Mouse (Mus musculus): ENCODE results near the gene Arhgap21. TPM values are rescaled to one million over a fixed set of nuclear protein-coding genes. Genes with fewer than 3 reads are reported as not detected.

The Arhgap21 gene
- 4.9 and 5.1 TPM in 2 replicates for polyA plus RNA-seq (2012)

- Histone ChIP-seq H3K4me1 (ENCODE audit: control insufficient read depth) (peaks cover 55% of the 10 kb centered on the region), H3K36me3 (ENCODE audit: control insufficient read depth) (peaks cover 24% of the 10 kb centered on the region), H3K9me3 (ENCODE audit: control insufficient read depth, low read length) (no peaks in the 10 kb centered on the region), H3K4me3 (replicated peaks) (peak within 1 kb of the TSS; percentile 95), H3K27me3 (ENCODE audit: control insufficient read depth) (no peaks in the 10 kb centered on the region)
- TF ChIP-seq TAL1 (IDR thresholded peaks at IDR 0.05; ENCODE audit: low read length) (no peak), GATA1 (IDR thresholded peaks at IDR 0.05; ENCODE audit: low read length) (no peak)
Measured at GRCm38 (mm10) chr2:20968441-20969200, at the start of gene Arhgap21. Arhgap21 (minus strand) TSS chr2:20968881.

- Histone ChIP-seq H3K9me3 (ENCODE audit: control insufficient read depth, low read length) (no peaks in the 10 kb centered on the region), H3K36me3 (ENCODE audit: control insufficient read depth) (no peaks in the 10 kb centered on the region)
Measured at GRCm38 (mm10) chr2:21016589-21016988, 47.9 kb upstream of the Arhgap21 start.

GRCm38 (mm10) chr2:21010806-21011397 lies 42.2 kb upstream of the Arhgap21 start:
- Histone ChIP-seq H3K9me3 (ENCODE audit: control insufficient read depth, low read length) (no peaks in the 10 kb centered on the region), H3K36me3 (ENCODE audit: control insufficient read depth) (no peaks in the 10 kb centered on the region), H3K4me1 (ENCODE audit: control insufficient read depth) (no peaks in the 10 kb centered on the region), H3K4me3 (replicated peaks) (no peak overlapping the region), H3K27me3 (ENCODE audit: control insufficient read depth) (no peaks in the 10 kb centered on the region)
- TF ChIP-seq GATA1 (IDR thresholded peaks at IDR 0.05; ENCODE audit: low read length) (no peak), TAL1 (IDR thresholded peaks at IDR 0.05; ENCODE audit: low read length) (no peak)

More at GRCm38 (mm10) chr2:21016589-21016988, 47.9 kb upstream of the Arhgap21 start:
- Histone ChIP-seq H3K27me3 (ENCODE audit: control insufficient read depth) (no peaks in the 10 kb centered on the region), H3K4me1 (ENCODE audit: control insufficient read depth) (no peaks in the 10 kb centered on the region), H3K4me3 (replicated peaks) (no peak overlapping the region)
- TF ChIP-seq GATA1 (IDR thresholded peaks at IDR 0.05; ENCODE audit: low read length), result no peak

- Histone ChIP-seq H3K27me3 (ENCODE audit: control insufficient read depth) (no peaks in the 10 kb centered on the region), H3K36me3 (ENCODE audit: control insufficient read depth) (no peaks in the 10 kb centered on the region), H3K4me1 (ENCODE audit: control insufficient read depth) (no peaks in the 10 kb centered on the region), H3K4me3 (replicated peaks) (no peak overlapping the region), H3K9me3 (ENCODE audit: control insufficient read depth, low read length) (no peaks in the 10 kb centered on the region)
- TF ChIP-seq TAL1 (IDR thresholded peaks at IDR 0.05; ENCODE audit: low read length) (no peak), GATA1 (IDR thresholded peaks at IDR 0.05; ENCODE audit: low read length) (no peak)
Measured at GRCm38 (mm10) chr2:21010219-21010618, 41.5 kb upstream of the Arhgap21 start.

GRCm38 (mm10) chr2:21009258-21010140 lies 40.8 kb upstream of the Arhgap21 start:
- Histone ChIP-seq H3K36me3 (ENCODE audit: control insufficient read depth) (no peaks in the 10 kb centered on the region), H3K27me3 (ENCODE audit: control insufficient read depth) (no peaks in the 10 kb centered on the region), H3K4me1 (ENCODE audit: control insufficient read depth) (no peaks in the 10 kb centered on the region), H3K9me3 (ENCODE audit: control insufficient read depth, low read length) (no peaks in the 10 kb centered on the region), H3K4me3 (replicated peaks) (no peak overlapping the region)
- no peak for TF ChIP-seq GATA1 (IDR thresholded peaks at IDR 0.05; ENCODE audit: low read length)
- no peak for TF ChIP-seq TAL1 (IDR thresholded peaks at IDR 0.05; ENCODE audit: low read length)

- Histone ChIP-seq H3K36me3 (ENCODE audit: control insufficient read depth) (no peaks in the 10 kb centered on the region), H3K9me3 (ENCODE audit: control insufficient read depth, low read length) (no peaks in the 10 kb centered on the region), H3K4me1 (ENCODE audit: control insufficient read depth) (no peaks in the 10 kb centered on the region), H3K4me3 (replicated peaks) (no peak overlapping the region), H3K27me3 (ENCODE audit: control insufficient read depth) (no peaks in the 10 kb centered on the region)
- TF ChIP-seq TAL1 (IDR thresholded peaks at IDR 0.05; ENCODE audit: low read length) (no peak), GATA1 (IDR thresholded peaks at IDR 0.05; ENCODE audit: low read length) (no peak)
Measured at GRCm38 (mm10) chr2:21002538-21002937, 33.9 kb upstream of the Arhgap21 start.

GRCm38 (mm10) chr2:21001156-21001555 lies 32.5 kb upstream of the Arhgap21 start:
- no peaks in the 10 kb centered on the region for H3K36me3 ChIP-seq (ENCODE audit: control insufficient read depth)
- H3K9me3 ChIP-seq (ENCODE audit: control insufficient read depth, low read length), result no peaks in the 10 kb centered on the region
- H3K4me3 ChIP-seq (replicated peaks), result no peak overlapping the region
- no peaks in the 10 kb centered on the region for H3K27me3 ChIP-seq (ENCODE audit: control insufficient read depth)
- H3K4me1 ChIP-seq (ENCODE audit: control insufficient read depth), result no peaks in the 10 kb centered on the region
- TF ChIP-seq TAL1 (IDR thresholded peaks at IDR 0.05; ENCODE audit: low read length) (no peak), GATA1 (IDR thresholded peaks at IDR 0.05; ENCODE audit: low read length) (no peak)

GRCm38 (mm10) chr2:20995547-20995946 lies 26.9 kb upstream of the Arhgap21 start:
- TF ChIP-seq TAL1 (IDR thresholded peaks at IDR 0.05; ENCODE audit: low read length) (no peak), GATA1 (IDR thresholded peaks at IDR 0.05; ENCODE audit: low read length) (no peak)
- no peaks in the 10 kb centered on the region for H3K9me3 ChIP-seq (ENCODE audit: control insufficient read depth, low read length)
- no peaks in the 10 kb centered on the region for H3K4me1 ChIP-seq (ENCODE audit: control insufficient read depth)
- H3K27me3 ChIP-seq (ENCODE audit: control insufficient read depth), result no peaks in the 10 kb centered on the region
- no peaks in the 10 kb centered on the region for H3K36me3 ChIP-seq (ENCODE audit: control insufficient read depth)
- no peak overlapping the region for H3K4me3 ChIP-seq (replicated peaks)

GRCm38 (mm10) chr2:20991508-20991907 lies 22.8 kb upstream of the Arhgap21 start:
- no peak for TF ChIP-seq GATA1 (IDR thresholded peaks at IDR 0.05; ENCODE audit: low read length)
- TF ChIP-seq TAL1 (IDR thresholded peaks at IDR 0.05; ENCODE audit: low read length), result no peak
- Histone ChIP-seq H3K4me3 (replicated peaks) (no peak overlapping the region), H3K9me3 (ENCODE audit: control insufficient read depth, low read length) (no peaks in the 10 kb centered on the region), H3K4me1 (ENCODE audit: control insufficient read depth) (no peaks in the 10 kb centered on the region), H3K27me3 (ENCODE audit: control insufficient read depth) (no peaks in the 10 kb centered on the region), H3K36me3 (ENCODE audit: control insufficient read depth) (no peaks in the 10 kb centered on the region)

Measured in erythroblast, embryonic 14.5 days (primary cell).